Mouse (Mus musculus) liver, adult (tissue): ENCODE measurements around the gene Hoxd8.

Experiments used
- GATA4 ChIP-seq: IDR thresholded peaks from 2 replicates; pipeline ENCODE4 v1.6.1; 2014; ENCODE audit warnings: mild to moderate bottlenecking, low read length; ENCODE audit not compliant: insufficient replicate concordance

Hoxd8 gene

GRCm38 (mm10) chr2:74704393-74704998 is at the start of gene Hoxd8:
Hoxd8 (plus strand) TSS chr2:74704615.
- TF ChIP-seq GATA4, result no peak; the same call in 1 of the 2 replicates

DNA sequence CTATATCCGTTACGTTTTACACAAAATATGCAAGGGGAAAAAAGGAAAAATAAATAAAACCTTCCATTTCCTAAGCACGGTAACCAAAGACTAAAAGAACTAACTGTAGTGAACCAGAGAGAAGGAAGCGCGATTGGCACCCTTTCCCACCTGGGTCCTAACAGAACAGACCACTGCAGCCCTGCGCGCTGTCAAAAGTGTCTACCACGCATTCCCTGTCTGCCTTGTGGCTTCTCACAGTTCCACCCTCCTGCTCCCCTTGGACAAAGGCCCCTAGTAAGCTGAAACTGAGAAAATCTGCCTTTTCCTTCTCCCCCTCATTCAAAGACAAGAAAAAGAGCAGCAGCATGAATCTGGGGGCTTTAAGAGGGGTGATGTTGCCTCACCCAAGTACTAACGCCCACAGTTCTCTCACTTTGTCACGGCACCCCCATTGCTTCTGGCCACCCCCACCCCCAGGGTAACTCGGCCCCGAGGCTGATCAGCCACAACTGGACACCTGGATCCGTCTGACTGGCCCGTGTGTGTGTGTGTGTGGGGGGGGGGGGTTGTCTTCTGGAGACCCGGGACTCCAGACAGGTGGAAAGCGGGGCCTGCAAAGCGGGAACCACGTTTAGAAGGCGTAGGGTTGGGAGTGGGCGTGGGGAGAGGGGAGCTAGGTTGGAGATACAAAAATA is 49.5 kb upstream of the Hoxd8 start:
- no peak for TF ChIP-seq GATA4

- TF ChIP-seq GATA4, result no peak
These were observed 49.0 kb upstream of the Hoxd8 start for GRCm38 (mm10) chr2:74655420-74655781.

- TF ChIP-seq GATA4, result no peak
These were observed 48.4 kb upstream of the Hoxd8 start for GRCm38 (mm10) chr2:74655821-74656631.

GRCm38 (mm10) chr2:74656632-74657021 is 47.8 kb upstream of the Hoxd8 start:
- no peak for TF ChIP-seq GATA4

DNA sequence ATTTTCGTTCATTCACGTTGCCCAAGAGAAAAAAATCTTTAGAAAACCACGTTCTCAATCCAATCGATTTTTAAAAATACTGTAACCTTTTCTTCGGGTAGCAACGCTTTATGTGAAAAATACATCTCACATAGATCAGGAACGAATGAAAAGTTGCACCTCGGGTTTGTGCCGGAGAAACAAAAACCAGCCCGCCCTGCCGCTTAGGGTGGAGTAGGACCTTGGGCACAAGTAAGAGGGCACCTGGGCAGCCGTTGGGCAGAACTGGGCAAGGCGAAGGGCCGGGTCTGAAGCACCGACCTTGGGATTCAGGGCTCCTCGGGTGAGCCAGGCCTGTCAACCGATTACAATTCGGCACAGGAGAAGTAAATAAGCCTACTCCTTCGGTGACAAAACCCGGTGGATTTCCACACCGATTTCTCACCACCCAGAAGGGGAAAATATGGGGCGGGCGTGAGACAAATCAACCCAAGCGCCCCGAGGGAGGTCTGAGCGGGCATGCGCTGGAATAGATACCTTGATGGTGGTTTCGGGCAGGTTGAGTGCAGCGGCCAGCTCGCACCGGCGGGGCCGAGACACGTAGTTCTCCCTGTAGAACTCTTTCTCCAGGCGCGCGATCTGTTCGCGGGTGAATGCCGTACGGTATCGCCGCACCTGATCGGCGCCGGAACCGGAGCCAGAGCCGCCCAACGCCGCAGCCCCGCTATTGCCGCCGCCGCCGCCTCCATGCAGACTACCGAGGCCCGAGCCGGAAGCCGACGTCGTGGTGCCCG is 47.0 kb upstream of the Hoxd8 start:
- no peak for TF ChIP-seq GATA4

GRCm38 (mm10) chr2:74658024-74658666 is 46.3 kb upstream of the Hoxd8 start:
- no peak for TF ChIP-seq GATA4

GRCm38 (mm10) chr2:74658667-74659371 is 45.6 kb upstream of the Hoxd8 start:
- no peak for TF ChIP-seq GATA4

DNA sequence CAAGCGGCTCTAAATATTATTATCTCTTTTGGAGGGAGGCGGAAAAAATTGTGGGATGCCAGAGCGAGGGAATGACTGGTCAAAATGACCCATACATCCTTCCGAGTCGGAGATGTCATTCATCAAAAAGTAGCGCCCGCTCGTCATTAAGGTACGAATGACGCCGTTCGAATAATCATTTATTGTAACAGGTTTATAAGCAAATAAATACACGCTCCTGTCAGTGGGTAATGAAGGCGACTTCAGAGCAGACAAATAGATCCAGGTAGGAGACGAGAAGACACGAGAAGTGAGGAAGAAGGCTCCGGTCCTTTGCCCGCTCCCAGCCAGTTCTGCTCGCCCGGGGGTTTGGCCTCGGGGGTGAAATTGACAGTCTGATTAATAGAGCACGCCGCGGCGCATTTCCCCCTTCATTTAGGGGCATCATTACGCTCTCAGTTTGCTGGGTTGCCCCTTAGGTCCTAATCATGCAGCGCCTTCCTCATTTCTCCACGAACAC is 44.9 kb upstream of the Hoxd8 start, which contains the start of gene Evx2:
TSS of gene Evx2 (minus strand) at position 51 of the 499 bp plus-strand sequence.
- no peak for TF ChIP-seq GATA4

GRCm38 (mm10) chr2:74660421-74661375 is 43.7 kb upstream of the Hoxd8 start:
- no peak for TF ChIP-seq GATA4

DNA sequence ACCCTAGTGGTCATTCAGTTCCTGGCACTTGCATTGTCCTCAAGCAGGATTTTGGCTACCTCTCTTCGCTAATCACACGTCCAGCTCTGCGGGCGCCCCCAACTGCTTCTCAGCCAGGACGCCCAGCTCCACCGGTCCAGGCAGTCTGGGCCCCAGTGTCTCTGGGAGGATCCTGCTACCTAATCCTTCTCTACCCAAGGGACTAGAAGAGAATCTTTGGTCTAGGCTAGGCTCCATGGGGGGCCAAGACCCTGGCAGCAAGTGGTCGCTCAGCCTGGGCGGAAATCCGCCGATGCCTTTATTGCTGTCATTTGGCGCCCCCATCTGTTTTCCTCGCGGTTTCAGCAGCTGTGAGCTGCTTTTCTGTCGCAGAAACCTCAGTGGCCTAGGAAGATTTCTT is 42.7 kb upstream of the Hoxd8 start:
- no peak for TF ChIP-seq GATA4

- TF ChIP-seq GATA4, result no peak
These were observed 41.0 kb upstream of the Hoxd8 start for GRCm38 (mm10) chr2:74663291-74663925.
